Mouse (Mus musculus) layer of hippocampus, postnatal 14 days (tissue): ENCODE data around the gene Tmem104. TPM values are rescaled to one million over a fixed set of nuclear protein-coding genes. Genes with fewer than 3 reads are reported as not detected.

ENCODE experiments used
- DNase-seq, 2 experiments: peaks; one replicate each; pipeline ENCODE4 v3.0.0; 2021 to 2022; ENCODE audit warnings: low spot score in 2 of 2, mixed read lengths in 1 of 2
- total RNA-seq, 2 experiments: library from RNA; stranded (reverse); gene quantifications; 2 replicates each; pipeline ENCODE4 v1.2.3; 2021

The Tmem104 gene
- total RNA-seq, 2 experiments from 2014 or later: 15.0 to 21.2 TPM

GRCm38 (mm10) chr11:115228430-115228829, 41.1 kb downstream of the Tmem104 start:
- no peak for DNase-seq

- no peak for DNase-seq
Observed at GRCm38 (mm10) chr11:115229021-115229930, 42.0 kb downstream of the Tmem104 start.

GRCm38 (mm10) chr11:115231168-115231915, 44.1 kb downstream of the Tmem104 start:
- DNase-seq: no peak

GRCm38 (mm10) chr11:115231924-115232323, 44.6 kb downstream of the Tmem104 start:
- DNase-seq: peak in 1 of 2 experiments; percentile 43

- no peak for DNase-seq
Observed at GRCm38 (mm10) chr11:115232889-115233288, 45.6 kb downstream of the Tmem104 start.

GRCm38 (mm10) chr11:115233526-115234290, 46.4 kb downstream of the Tmem104 start:
- DNase-seq: peak in 1 of 2 experiments; percentile 66

- DNase-seq: no peak
Observed at GRCm38 (mm10) chr11:115234320-115235044, 47.2 kb downstream of the Tmem104 start.

DNA sequence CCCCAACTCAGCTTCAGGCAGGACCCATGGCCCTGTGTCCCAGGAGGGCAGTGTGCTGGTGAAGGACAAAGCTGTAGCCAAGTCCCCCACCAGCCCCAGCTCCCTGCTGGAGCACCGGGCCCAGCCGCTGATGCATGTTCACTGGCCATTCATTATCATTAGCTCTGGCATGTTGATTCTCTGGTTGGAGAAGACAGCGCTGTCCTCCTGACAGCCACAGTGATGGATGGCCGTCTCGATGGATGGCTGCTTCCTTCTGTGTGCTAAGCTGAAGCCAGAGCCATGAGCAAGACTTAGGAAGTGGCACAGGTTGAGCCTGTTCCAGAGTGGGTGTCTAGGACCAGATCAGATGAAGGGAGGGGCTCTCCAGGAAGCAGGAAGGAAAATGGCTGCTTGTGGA, 49.3 kb downstream of the Tmem104 start:
- no peak for DNase-seq

- no peak for DNase-seq
Observed at GRCm38 (mm10) chr11:115241402-115241801, 54.1 kb downstream of the Tmem104 start.

DNA sequence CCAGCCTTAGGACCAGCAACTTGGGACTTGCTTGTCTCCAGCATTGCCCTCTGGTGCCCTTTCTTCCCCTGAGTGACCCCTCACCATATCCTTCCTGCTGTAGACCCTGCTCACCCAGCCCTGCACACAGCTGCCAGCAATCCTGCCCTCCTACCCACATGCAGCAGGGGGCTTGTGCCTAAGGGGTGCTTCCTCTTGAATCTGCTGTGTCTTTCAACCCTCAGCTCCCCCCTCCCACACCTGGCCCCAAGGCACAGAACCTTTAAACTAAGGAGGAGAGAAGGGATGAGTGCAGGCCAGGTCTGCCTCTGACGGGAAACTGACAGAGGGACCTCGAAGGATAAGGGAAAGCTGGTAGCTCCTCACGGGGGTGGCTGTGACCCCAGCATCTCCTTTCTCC, 55.5 kb downstream of the Tmem104 start:
- no peak for DNase-seq

DNA sequence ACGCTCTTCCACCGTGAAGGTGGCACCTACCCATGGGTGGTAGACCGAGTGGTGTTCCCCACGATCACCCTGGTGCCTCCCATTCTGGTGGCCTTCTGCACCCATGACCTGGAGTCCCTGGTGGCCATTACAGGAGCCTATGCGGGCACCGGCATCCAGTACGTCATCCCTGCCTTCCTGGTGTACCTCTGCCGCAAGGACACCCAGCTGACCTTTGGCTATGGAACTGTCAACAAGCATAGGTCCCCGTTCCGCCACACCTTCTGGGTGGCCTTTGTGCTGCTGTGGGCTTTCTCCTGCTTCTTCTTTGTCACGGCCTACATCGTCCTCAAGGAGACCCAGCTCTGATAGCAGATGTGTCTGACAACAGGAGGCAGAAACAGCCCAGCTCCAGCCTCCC, 56.5 kb downstream of the Tmem104 start:
- DNase-seq: no peak

GRCm38 (mm10) chr11:115244840-115245239, 57.6 kb downstream of the Tmem104 start:
- no peak for DNase-seq

GRCm38 (mm10) chr11:115246386-115246785, 59.1 kb downstream of the Tmem104 start:
- DNase-seq: no peak

GRCm38 (mm10) chr11:115247240-115247639, 60.0 kb downstream of the Tmem104 start:
- DNase-seq: no peak

DNA sequence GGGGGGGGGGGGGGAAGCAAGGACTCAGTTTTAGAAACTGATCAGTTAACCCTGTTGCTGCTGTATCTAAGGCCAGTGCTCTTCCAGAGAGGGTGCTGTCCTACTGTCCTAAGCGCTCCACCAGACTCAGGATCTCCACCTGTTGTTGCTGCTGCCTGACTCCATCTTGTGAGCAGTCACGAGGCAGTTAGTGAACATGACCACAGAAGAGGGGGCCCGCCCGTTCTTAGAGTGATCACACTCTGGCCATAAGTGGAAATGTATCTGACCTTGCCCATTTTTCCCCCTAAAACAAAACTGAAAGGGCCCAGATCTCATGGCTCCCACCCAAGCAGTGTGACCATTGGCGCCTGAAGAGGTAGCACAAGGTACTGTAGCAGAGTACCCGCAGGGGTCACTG, 60.7 kb downstream of the Tmem104 start:
- no peak for DNase-seq

GRCm38 (mm10) chr11:115249721-115250404, 62.6 kb downstream of the Tmem104 start:
- no peak for DNase-seq

GRCm38 (mm10) chr11:115250405-115251090, 63.3 kb downstream of the Tmem104 start:
- no peak for DNase-seq

DNA sequence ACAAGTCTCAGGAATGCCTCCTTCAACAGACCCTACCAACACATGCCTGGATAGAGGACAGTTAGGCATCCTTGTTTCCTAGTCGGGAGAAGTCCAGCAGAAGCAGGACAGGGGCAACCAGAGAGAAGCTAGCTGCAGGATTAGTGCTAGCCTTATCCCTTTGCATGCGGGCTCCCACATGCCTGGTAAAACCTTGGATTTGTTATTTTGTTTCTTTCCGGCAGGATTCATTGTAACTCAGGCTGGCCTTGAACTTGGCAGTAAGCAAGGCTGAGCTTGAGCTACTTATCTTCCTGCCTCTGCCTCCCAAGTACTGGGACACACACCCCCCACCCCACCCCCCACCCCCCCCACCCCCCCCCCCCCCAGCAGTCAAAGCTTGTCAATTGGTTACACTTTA, 64.0 kb downstream of the Tmem104 start:
- no peak for DNase-seq

DNA sequence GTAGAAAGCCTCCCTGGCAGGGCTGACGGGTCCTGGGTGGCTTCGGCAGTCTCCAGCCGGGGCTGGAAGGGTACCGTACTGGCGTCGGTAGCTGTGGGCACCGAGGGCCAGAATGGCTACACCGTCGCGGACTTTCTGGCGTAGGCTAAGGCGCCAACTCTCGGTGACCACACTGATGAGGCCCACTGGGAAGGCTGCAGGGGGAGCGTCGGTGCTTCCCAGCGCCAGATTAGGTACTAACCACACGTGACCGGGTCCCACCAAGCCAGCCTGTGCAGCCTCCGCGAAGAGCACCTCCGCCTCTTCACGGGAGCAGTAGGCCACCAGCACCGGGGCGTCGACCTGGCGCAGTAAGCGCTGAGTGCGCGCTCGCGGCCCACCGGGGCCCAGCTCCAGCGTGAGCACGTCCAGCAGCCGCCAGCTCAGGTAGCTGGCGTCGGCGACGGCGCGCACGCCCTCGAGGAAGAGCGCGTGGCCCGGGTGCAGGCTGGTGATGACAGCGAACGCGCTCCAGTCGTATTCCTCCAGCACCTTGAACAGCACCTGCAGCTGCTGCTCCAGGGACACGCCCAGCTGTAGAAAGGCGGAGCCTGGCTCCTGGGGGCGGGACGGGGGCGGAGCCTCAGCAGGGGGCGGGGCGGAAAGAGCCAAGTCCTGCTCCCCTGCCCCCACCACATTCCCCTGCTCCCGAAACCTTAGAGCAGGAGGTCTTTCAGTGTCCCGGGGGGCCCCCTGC, 70.7 kb downstream of the Tmem104 start:
- no peak for DNase-seq
